Mouse (Mus musculus) right cerebral cortex, postnatal 36 days (tissue): ENCODE measurements around the gene Cab39.

Experiments
- DNase-seq, 2 experiments: peaks; one replicate each; pipeline ENCODE4 v3.0.0; 2022; ENCODE audit warnings: low spot score in 2 of 2, mixed read lengths in 1 of 2

Gene Cab39

DNA sequence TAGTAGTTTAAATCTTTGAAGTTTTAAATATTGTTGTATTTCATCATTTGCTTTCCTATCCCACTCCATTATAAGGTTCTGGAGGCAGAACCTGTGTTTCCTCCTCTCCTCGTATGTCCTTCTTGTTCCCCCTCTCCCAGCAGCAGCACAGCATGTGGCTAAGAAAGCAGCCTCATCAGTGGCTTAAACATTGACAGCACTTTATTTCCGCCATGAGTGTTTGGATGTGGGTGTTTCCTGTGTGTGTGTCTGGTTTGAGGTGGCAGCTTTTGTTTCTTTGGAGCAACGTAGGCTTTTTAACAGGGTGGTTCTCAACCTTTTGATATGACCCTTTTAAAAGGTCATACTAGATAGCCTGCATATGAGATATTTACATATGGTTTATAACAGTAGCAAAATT is 52.2 kb downstream of the Cab39 start:
- no peak for DNase-seq

DNA sequence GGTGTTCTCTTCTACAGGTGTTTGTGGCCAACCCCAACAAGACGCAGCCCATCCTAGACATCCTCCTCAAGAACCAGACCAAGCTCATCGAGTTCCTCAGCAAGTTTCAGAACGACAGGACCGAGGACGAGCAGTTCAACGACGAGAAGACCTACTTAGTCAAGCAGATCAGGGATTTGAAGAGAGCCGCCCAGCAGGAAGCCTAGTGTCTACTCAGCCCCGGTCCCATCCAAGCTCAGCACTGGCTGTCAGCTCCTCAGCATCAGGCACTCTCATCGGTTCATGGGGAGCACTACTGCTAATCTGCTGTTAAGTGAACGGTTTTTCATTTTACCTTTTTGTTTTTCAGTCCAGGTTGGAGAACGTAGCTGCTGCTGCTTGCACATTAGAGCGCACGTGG is 55.8 kb downstream of the Cab39 start:
- no peak for DNase-seq

DNA sequence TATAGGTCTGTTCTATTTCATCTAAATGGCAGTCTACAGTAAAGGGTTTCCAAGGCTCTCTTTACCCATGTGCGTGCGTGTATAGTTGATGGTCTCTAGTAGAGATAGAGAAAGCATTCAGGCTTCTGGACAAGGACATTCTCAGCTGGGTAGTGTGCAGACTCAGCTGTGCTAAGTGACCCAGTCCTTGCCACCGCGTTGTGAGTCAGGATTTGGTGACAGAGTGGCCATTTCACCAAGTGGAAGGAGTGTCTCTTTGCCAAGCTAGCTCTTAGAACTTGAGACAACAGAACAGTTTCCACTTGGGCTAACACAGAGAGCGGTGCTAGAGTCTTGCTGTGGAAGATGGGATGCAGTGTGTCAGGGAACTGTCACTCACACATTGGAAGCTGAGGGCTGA is 57.6 kb downstream of the Cab39 start:
- DNase-seq, result no peak

DNA sequence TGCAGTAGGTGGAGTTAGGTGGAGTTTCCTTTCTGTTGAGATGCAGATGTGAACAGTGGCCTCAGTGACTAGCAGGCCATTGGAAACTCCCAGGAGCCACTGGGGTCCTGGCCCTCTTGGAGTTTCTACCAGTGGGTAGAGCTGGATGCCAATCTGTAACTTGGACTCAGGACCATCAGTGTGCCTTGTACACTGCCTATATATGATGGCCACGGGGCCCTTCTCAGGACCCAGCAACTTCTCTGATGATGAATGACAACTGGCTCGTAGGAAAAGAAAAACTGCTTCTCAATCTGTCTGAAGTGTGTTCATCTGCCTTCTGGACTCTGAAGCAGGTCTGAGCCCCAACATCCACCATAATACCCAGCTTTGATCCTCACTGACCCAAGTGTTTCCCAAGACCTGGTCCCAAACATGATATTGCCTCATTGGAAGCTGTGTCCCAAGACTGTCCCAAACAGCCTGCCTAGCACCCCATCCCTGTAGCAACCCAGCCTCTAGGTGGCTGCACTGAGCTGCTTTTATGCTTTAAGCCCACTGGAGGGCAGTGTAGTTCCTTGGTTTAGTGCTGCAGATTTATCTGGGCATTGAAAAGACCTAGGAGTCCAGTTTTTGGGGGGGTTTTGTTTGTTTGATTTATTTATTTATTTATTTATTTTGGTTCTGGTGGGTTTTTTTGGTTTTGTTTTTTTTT is 59.9 kb downstream of the Cab39 start:
- peak in 1 of 2 experiments; percentile 49 for DNase-seq

DNA sequence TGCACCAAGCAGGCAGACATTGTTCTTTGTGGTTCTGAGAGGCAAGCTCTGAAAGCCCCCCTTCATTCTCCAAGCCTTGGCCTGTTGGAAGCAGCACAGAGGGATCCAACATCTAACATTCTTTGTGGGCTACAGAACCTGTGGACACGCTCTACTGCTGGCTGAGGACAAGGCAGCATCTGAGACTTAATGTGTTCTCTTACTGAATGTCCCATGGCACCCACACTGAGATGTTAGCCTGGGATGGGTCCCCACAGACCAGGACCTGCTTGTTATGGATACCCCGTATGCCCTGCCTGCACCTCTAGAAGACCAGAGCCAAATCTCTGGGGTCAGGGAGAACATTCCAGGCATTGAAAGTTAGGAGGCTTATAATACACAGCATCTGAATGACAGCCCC is 60.6 kb downstream of the Cab39 start:
- no peak for DNase-seq

DNA sequence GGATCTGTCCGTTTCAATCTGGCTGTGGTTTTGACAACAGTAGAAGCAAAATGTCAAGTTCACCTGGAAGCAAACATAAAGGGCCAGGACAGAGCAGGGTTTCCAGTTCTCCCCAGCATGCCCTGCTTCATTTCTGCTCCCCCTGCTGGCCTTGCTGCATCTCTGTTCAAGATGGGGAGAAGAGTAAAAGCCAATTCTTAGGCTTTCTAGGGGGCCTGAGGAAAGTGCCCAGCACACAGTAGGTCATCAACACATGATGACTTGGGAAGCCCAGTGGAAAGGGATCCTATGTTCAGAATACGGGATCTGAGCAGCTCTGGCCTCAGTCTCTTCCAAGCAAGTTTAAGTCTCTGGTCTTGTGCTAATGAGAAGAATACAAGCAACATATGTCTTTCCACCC is 61.2 kb downstream of the Cab39 start:
- DNase-seq, result no peak

DNA sequence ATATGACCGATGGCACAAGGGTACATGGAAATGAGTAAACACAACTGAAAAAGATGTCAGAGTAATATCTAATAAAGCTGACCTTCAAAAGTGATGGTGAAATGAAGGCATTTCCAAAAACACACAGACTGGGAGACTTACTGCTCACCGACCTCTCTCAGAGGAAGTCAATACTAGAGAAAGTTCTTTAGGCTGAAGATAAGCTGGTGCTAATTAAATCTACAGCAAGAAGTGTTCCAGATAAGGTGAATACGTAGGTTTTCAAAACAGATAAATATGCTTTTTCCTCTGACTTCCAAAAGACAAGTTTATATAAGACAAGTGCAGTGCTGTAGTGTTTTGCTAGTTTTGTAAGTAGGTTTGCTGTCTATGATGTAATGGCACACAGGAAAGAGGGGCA is 63.0 kb downstream of the Cab39 start:
- no peak for DNase-seq

DNA sequence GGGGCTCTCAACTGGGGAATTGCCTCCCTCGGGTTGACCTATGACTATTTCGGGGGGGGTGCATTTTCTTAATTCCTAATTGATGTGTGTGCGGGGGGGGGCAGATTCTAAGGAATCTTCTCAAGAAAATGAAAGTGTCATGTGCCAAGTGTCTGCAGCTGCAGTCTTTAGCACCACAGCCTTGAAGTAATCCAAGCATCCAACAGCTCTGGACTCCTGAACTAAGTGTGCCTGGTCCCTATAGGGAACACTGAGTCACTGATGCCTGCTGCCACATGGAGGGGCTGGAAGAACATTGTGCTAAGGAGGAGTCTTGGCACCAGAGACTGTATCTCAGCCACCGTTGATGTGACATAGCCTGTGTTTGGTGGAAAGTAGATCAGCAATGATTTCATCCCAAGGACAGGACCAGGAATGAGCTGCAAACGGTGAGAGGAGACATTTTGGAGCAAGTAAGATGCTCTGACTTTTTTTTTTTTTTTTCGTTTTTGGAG is 64.1 kb downstream of the Cab39 start:
- no peak for DNase-seq

DNA sequence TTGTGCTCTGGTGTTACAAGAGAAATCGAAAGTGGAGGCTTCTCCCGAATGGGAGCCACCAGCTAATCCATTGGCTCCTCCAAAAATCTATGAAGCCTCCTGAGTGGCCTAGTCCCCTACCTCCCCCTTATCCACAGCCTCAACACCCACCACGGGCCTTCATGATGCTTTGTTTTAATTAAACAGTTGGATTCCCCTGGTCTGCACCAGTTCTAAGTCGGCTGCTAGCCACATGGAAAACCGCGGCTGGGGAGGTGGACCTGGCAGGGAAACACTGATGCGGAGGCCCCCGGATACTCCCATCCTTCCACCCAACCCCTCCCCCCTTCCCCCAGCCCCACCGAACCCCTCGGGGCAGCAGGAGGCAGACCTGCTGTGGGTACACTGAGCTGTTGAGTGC is 71.1 kb downstream of the Cab39 start:
- DNase-seq, result no peak

DNA sequence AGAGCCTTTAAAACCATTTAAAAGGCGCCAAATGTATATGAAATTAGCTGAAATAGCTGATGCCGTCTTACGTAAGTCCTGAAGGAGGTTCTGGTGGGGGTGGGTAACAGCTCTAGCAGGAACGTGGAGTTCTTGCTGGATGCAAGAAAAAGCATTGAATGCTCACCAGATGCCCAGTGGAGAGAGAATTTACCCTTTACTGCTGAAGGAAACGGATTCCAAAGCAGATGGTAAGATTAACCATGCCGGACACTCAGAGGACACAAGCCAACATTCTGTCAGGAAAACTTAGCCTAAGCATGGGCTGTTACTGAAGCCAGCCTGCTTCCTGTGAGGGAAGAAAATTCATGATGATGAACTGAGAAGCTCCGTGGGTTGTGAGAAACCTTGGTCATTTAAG is 76.8 kb downstream of the Cab39 start:
- DNase-seq, result peak; percentile 52 to 74

DNA sequence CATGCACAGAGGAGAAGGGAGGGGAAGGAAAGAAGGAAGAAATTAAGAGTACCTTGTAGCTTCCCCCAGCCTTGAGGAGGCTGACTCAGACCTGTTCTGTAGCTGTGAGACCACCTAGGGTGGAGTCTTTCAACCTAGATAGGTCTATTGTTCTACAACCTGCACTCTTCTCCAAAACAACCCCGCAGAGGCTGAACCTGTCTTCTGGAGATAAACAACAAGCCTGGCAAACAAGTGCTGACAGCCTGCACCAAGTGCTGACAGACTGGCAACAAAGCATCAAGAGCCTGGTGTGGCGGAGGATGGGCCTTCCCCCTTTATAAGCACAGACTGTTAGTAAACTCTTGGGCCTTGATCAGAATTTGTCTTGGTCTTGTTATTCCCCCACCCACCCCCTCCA is 77.3 kb downstream of the Cab39 start:
- no peak for DNase-seq

DNA sequence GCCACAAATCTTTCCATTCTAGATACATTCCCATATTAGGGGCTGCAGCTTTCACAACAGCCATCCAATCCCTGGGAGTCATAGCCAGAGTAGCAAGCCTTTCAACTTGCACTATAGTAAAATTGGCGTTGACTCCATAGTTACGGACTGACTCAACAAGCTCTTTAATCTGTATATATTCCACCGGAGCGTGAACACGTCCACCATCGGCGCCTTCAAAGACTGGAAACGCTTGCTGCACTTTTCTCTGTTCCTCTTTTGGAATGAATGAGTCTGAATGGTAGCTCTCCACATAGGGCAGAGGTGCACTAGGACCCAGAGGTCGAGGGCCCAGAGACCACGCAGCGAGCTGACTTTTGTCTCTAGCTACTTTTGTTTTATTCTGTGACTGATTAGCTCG is 88.8 kb downstream of the Cab39 start:
- DNase-seq, result no peak

DNA sequence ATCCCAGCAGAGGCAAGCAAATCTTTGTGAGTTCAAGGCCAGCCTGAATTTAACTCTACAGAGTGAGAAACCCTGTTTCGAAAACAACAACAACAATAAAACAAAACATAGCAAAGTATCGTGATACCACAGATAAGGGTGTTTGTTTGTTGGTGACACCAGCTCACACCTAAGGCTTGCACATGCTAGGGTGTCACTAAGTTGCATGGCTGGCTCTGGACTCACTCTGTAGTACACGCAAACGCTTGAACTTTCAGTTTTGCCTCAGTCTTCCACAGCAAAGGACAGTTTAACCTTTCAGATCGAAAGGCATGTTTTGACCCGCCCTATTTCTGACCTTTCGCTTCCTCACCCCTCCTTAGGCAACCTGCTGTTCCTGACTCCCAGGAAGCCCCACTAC is 94.0 kb downstream of the Cab39 start:
- no peak for DNase-seq

DNA sequence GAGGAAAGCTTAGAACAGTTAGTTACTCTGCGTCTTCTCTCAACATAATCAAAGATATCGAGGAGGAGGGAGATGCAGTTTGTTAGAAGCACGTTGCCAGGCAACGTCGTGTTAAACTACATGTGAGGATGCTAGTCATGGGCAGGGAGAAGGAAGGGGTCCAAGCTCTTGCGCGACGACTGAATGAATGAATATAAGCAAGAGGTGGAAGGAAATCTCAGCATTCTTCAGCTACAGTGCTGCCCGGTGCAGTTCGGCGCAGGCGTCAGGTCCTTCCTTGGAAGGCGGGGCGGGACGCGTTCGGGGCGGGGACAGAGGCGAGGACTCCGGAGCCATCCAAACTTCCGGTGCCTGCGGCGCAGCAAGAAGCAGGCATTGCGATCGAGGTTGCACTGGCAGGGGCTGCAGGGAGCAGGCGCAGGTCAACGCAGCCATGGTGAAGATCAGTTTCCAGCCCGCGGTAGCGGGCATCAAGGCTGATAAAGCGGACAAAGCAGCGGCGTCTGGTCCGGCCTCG is 101.0 kb downstream of the Cab39 start, which contains the start of gene Itm2c:
Gene Itm2c (plus strand): TSS at position 51 of the 517 bp plus-strand sequence.
- DNase-seq, result peak; percentile 86 to 87

DNA sequence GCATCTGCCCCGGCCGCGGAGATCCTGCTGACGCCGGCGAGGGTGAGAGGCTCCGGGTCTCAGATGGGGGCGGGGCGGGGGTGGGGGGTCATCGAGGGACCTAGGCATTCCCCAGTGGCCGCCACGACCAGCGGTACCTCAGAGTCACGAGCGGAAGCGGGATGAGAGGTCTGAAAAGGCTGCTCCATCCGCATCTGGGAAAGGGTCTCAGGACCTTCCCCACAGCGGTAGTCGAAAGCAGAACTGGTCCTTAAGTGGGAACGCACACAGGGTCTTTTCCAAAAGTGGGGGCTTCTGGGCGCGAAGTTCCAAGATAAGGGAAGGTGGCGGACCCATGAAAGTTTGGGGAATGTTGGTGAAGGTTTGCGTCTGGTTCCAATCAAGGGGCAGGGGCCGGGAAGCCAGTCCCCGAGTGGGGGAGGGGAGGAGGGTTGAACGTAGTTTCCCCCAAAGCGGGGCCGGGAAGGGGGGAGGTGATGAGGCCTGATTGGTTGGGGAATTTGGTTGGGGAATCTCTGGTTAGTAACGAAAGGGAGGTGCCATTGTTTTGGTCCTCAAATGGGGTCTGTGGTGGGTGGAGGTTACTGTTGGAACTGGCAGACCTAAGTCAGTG is 101.6 kb downstream of the Cab39 start:
- no peak for DNase-seq

DNA sequence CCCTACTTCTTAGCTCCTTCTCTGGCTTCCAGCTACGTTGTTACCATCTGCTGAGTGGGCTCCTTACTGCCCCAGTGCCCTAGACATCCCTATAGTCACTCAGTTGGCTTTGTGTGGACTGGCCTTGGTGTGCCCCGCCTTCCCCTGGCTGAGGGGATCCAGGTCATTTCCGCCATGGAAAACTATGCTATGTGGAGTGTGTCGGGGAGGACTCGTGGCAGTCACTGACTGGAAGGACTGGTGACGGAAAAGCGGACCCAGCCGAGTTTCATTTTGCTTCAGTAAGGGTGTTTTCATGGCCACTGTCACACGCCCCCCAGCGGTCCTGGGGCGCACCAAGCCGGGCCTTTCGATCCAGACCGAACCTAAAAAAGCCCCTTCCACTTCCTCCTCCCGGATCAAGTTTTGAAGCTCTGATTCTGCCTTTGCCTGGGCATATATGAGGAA is 102.2 kb downstream of the Cab39 start:
- DNase-seq, result peak in 1 of 2 experiments; percentile 65

DNA sequence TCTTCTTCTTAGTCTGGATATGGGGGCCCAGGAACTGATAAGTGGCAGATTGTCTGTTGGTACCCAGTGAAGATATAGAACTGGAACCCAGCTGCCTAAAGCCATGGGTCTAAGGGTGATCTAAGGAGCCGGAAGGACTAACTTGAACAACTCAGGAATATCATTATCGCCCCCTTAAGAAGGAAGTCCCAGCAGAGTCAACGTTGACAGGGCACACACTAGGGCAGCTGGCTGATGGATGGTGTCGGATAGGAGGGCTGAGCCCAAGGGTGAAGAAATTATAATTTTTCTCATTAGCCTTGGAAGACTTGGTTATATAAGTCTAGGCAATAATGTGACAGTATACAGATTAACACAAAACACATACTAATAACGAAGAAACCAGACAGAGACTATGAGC is 102.9 kb downstream of the Cab39 start:
- no peak for DNase-seq

DNA sequence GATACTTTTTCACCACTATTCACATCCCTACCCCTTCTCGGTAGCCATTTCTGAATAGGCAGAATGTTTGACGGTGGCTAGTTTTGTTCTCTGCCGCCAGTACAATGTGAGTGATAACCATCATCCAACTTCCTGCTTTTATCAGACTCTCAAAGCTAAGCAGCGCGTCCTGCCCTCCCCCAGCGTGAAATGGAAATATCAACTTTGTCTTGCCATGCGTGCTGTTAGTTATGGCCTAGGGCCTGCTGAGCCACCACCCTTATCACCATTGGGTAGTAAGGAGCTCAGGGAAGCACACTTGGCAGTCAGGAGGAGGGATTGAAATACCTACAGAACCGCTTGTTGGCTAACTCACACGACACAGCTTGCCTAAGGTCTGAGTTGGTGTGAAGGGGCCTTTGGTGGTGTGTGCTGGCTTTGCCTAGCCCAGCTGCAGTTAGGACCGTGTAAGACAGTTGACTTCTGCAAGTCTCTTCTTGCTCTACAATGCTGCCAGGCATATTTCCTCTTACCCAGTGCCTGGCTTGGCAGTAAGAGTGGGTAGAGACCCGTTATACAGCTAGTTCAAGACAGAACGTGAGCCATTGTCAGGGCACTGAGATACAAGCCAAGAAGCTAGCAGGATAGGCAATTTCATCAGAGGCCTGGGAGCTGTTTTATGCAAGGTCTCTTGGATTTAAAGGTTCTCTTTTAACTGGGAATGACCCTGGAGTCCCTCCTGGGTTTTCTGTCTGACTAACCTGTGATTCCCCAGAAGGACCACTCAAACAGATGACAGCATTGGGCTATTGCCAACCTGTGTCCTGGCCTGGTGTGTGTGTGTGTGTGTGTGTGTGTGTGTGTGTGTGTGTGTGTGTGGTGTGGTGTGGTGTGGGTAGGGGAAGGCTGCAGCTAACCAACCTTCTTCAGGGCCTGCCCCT is 103.8 kb downstream of the Cab39 start:
- DNase-seq, result no peak

DNA sequence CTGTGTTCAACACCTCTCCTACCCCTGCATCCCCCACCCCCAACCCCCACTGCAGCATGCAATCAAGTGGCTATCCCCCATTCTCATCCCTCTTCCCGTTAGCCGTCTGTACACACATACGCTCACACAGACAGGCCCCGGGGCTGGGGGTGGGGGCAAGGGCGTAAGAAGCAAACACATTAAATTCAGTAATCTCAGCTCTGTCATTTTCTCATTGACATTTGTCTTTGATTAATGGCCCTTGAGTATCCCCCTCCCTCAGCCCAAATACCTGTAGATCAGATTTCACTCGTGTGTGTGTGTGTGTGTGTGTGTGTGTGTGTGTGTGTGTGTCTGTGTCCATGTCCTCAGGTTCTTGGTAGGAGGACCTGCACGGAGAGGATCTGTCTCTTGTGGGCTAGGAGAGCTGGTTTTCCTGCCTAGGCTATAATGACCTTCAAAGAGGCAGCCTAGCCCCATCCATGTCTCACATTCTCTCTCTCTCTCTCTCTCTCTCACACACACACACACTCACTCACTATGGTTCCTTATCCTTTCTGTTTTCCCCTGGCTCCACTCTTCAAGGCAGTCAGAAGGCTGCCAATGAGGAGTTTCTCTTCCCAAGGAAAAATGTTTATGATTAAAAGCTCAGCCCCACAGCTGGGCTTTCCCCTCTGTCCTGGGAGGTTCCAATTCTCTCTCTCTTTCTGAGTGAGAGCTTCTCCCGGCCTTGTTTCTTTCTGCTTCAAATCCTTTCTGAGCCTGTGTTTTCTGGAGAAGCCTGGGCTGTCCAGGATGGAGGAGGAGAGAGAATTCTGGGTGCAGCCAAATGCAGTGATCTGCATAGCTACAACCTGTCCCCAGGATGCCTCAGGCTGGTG is 104.9 kb downstream of the Cab39 start:
- no peak for DNase-seq

DNA sequence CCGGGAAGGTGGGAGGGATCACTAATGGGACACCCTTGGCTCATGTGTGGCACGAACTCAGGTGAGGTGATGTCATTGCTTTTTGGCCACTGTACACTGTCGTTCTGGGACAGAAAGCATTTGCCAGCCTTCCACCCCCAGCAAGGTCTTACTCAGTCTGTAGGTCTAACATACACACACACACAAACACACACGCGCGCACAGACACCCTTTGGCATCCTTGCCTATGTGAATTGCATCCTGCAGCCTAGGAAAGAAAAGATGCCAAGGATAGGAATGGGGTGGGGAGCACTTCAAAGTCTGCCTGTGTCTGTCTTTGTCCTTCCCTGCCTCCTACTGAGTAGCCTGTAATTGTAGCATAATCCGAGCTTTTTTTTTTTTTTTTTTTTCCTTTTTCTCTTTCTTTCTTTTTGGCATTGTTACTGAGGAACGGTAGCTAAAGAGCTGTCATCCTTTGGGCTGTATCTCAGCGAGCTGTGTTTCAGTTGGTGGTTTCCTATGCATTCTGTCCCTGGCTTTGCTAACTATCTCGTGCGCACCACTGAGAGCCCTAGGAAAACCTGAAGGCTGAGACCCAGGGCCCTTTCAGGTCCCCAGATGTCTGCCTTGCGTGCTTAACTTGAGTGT is 105.6 kb downstream of the Cab39 start:
- no peak for DNase-seq

DNA sequence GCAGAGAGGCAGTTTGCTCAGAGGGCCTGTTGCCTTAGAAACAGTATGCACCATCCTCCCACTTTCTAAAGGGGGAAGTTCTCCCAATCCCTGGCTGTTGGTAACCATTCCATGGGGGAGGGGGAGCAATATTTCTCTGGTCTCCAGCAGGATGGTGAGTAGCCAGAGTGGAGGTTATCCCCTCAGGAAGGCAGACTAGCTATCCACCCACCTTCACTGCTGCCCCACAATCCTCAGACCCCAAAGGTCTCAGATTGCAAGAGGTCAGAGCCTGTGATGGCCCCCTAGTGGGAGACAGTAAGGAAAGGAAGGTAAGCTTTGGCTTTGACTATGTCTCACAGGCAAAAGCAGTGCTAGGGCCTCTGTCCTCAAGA is 106.1 kb downstream of the Cab39 start:
- DNase-seq, result no peak
